Mouse (Mus musculus) CH12.LX (cell line): ENCODE measurements around the gene Pnliprp1. TPM values are rescaled to one million over a fixed set of nuclear protein-coding genes. Genes with fewer than 3 reads are reported as not detected.

Experiments
- DNase-seq: peaks from one replicate; pipeline ENCODE4 v3.0.0-alpha.2; 2013; ENCODE audit errors: extremely low read depth
- H3K27ac ChIP-seq: 2 replicates; pipeline ENCODE4 v1.5.1; 2012; ENCODE audit warnings: low read depth, mild to moderate bottlenecking, control low read depth, moderate library complexity; ENCODE audit not compliant: insufficient read depth
- H3K27me3 ChIP-seq: replicated peaks from 2 replicates; pipeline ENCODE3; 2012; ENCODE audit warnings: inconsistent platforms
- H3K36me3 ChIP-seq, 2 experiments: replicated peaks in 1 of 2; 2 replicates each; pipeline versions ENCODE3 to v1.6.1; 2012; ENCODE audit warnings: inconsistent platforms in 1 of 2, low read length in 1 of 2, mild to moderate bottlenecking in 1 of 2, mixed read lengths in 1 of 2, moderate library complexity in 1 of 2; ENCODE audit not compliant: control insufficient read depth in 1 of 2, insufficient read depth in 1 of 2
- H3K4me1 ChIP-seq, 2 experiments: 2 replicates each; pipeline ENCODE4 v1.6.1; 2012; ENCODE audit warnings: inconsistent platforms in 1 of 2, moderate library complexity in 1 of 2; ENCODE audit not compliant: insufficient read depth in 2 of 2, control insufficient read depth in 1 of 2
- H3K4me2 ChIP-seq: 2 replicates; pipeline ENCODE4 v1.6.1; 2012; ENCODE audit warnings: low read depth, mild to moderate bottlenecking, control low read depth; ENCODE audit not compliant: poor library complexity, insufficient read depth, severe bottlenecking
- H3K4me3 ChIP-seq, 3 experiments: fragments of 150-350 bp in 1 of 3; sonication (generic) in 1 of 3; replicated peaks in 1 of 3; 2 replicates each; pipeline versions ENCODE3 to v1.5.1; 2011 to 2012; ENCODE audit warnings: low read depth in 2 of 3, low read length in 2 of 3, mild to moderate bottlenecking in 2 of 3, moderate library complexity in 2 of 3, control low read depth in 1 of 3, improper control_type of control experiment in 1 of 3, inconsistent platforms in 1 of 3, mixed read lengths in 1 of 3; ENCODE audit not compliant: poor library complexity in 1 of 3
- H3K79me2 ChIP-seq: replicated peaks from 2 replicates; pipeline ENCODE4 v1.6.1; 2012; ENCODE audit warnings: mild to moderate bottlenecking, moderate library complexity; ENCODE audit not compliant: control insufficient read depth, poor library complexity, insufficient read depth, severe bottlenecking; ENCODE audit errors: extremely low read depth
- H3K9ac ChIP-seq: 2 replicates; pipeline ENCODE4 v1.6.1; 2012; ENCODE audit warnings: low read depth, mild to moderate bottlenecking, control low read depth, moderate library complexity; ENCODE audit not compliant: insufficient read depth
- H3K9me3 ChIP-seq: replicated peaks from 2 replicates; pipeline ENCODE3; 2012; ENCODE audit warnings: low read length, inconsistent platforms, mixed read lengths
- CHD2 ChIP-seq: IDR thresholded peaks from 2 replicates; pipeline ENCODE4 v1.6.1; 2011; ENCODE audit warnings: low read length, improper control_type of control experiment
- CTCF ChIP-seq, 2 experiments: IDR thresholded peaks in 1 of 2; conservative IDR thresholded peaks in 1 of 2; 2 replicates each; pipeline ENCODE4 v1.5.1; 2011 to 2012; ENCODE audit warnings: low read depth in 2 of 2, low read length in 2 of 2, improper control_type of control experiment in 1 of 2, inconsistent platforms in 1 of 2, mild to moderate bottlenecking in 1 of 2, moderate library complexity in 1 of 2
- ELF1 ChIP-seq: IDR thresholded peaks from 2 replicates; pipeline ENCODE4 v1.6.1; 2014; ENCODE audit warnings: low read depth, mild to moderate bottlenecking, inconsistent platforms, low read length, improper control_type of control experiment
- EP300 ChIP-seq: IDR thresholded peaks from 2 replicates; pipeline ENCODE4 v1.6.1; 2011; ENCODE audit warnings: low read length, improper control_type of control experiment
- ETS1 ChIP-seq: conservative IDR thresholded peaks from 2 replicates; pipeline ENCODE4 v1.6.1; 2012; ENCODE audit warnings: low read depth, mild to moderate bottlenecking, inconsistent platforms, low read length, improper control_type of control experiment, moderate library complexity
- GABPA ChIP-seq: IDR thresholded peaks from 2 replicates; pipeline ENCODE4 v1.6.1; 2012; ENCODE audit warnings: low read depth, low read length, improper control_type of control experiment, inconsistent platforms; ENCODE audit not compliant: insufficient replicate concordance
- JUND ChIP-seq: conservative IDR thresholded peaks from 2 replicates; pipeline ENCODE4 v1.6.1; 2011; ENCODE audit warnings: low read depth, low read length, improper control_type of control experiment
- MAX ChIP-seq: IDR thresholded peaks from 2 replicates; pipeline ENCODE4 v1.6.1; 2011; ENCODE audit warnings: low read length, improper control_type of control experiment
- MAZ ChIP-seq: IDR thresholded peaks from 2 replicates; pipeline ENCODE4 v1.6.1; 2012; ENCODE audit warnings: low read depth, mild to moderate bottlenecking, inconsistent platforms, low read length, improper control_type of control experiment, moderate library complexity
- MEF2A ChIP-seq: IDR thresholded peaks from 2 replicates; pipeline ENCODE4 v1.6.1; 2014; ENCODE audit warnings: low read depth, mild to moderate bottlenecking, inconsistent platforms, low read length, improper control_type of control experiment, borderline replicate concordance
- MXI1 ChIP-seq: IDR thresholded peaks from 2 replicates; pipeline ENCODE4 v1.6.1; 2011; ENCODE audit warnings: mild to moderate bottlenecking, low read depth, low read length, improper control_type of control experiment
- NELFE ChIP-seq: IDR thresholded peaks from 2 replicates; pipeline ENCODE4 v1.6.1; 2011; ENCODE audit warnings: low read depth, low read length, improper control_type of control experiment
- NRF1 ChIP-seq: IDR thresholded peaks from 2 replicates; pipeline ENCODE4 v1.6.1; 2014; ENCODE audit warnings: low read depth, mild to moderate bottlenecking, inconsistent platforms, low read length, improper control_type of control experiment, moderate library complexity
- PAX5 ChIP-seq: IDR thresholded peaks from 2 replicates; pipeline ENCODE4 v1.6.1; 2012; ENCODE audit warnings: low read length, inconsistent platforms, mixed read lengths
- POLR2AphosphoS2 ChIP-seq: IDR thresholded peaks from 2 replicates; pipeline ENCODE4 v1.6.1; 2011; ENCODE audit warnings: low read depth, low read length, improper control_type of control experiment
- RAD21 ChIP-seq: IDR thresholded peaks from 2 replicates; pipeline ENCODE4 v1.6.1; 2011; ENCODE audit warnings: low read depth, mild to moderate bottlenecking, low read length, improper control_type of control experiment, moderate library complexity
- RCOR1 ChIP-seq: conservative IDR thresholded peaks from 2 replicates; pipeline ENCODE4 v1.6.1; 2012; ENCODE audit warnings: low read depth, mild to moderate bottlenecking, inconsistent platforms, low read length, improper control_type of control experiment
- SIN3A ChIP-seq: IDR thresholded peaks from 2 replicates; pipeline ENCODE4 v1.6.1; 2012; ENCODE audit warnings: low read length, improper control_type of control experiment, inconsistent platforms
- TCF12 ChIP-seq: IDR thresholded peaks from 2 replicates; pipeline ENCODE4 v1.6.1; 2014; ENCODE audit warnings: low read depth, mild to moderate bottlenecking, inconsistent platforms, low read length, improper control_type of control experiment
- USF2 ChIP-seq: conservative IDR thresholded peaks from 2 replicates; pipeline ENCODE4 v1.6.1; 2011; ENCODE audit warnings: low read depth, low read length, improper control_type of control experiment
- ZC3H11A ChIP-seq: IDR thresholded peaks from 2 replicates; pipeline ENCODE4 v1.6.1; 2012; ENCODE audit warnings: low read depth, mild to moderate bottlenecking, inconsistent platforms, low read length, improper control_type of control experiment
- ZKSCAN1 ChIP-seq: IDR thresholded peaks from 2 replicates; pipeline ENCODE4 v1.6.1; 2012; ENCODE audit warnings: low read depth, inconsistent platforms, low read length, improper control_type of control experiment, borderline replicate concordance
- ZNF384 ChIP-seq: IDR thresholded peaks from 2 replicates; pipeline ENCODE4 v1.6.1; 2012; ENCODE audit warnings: low read depth, low read length, improper control_type of control experiment, inconsistent platforms
- dilution Hi-C: fragments of 300-500 bp; cut with MboI; formaldehyde crosslinking; loops from 2 replicates; pipeline ENCODE4 v1.14.3; 2020; ENCODE audit warnings: low sequenced_read_pairs; ENCODE audit not compliant: extremely low pct_unique_long_range_greater_than_20kb, extremely low pct_ligation_motif_present
- in situ Hi-C: fragments of 300-500 bp; cut with MboI; formaldehyde crosslinking; loops from 3 replicates; pipeline ENCODE4 v1.14.3; 2019; ENCODE audit warnings: low sequenced_read_pairs, low pct_ligation_motif_present, low pct_unique_long_range_greater_than_20kb, mixed read lengths
- polyA plus RNA-seq: library from polyadenylated mRNA; unstranded; fragments of >175 nt; gene quantifications from 2 replicates; pipeline ENCODE4 v1.2.1, GENCODE M21; 2012; ENCODE audit warnings: low read depth; ENCODE audit not compliant: insufficient read length
- total RNA-seq, 2 experiments: library from RNA; depleted of rRNA; stranded (reverse); fragments of 300-350 nt in 1 of 2; fragments of >200 nt in 1 of 2; gene quantifications; 2 replicates each; pipeline ENCODE4 v1.2.3; 2012 to 2014

The Pnliprp1 gene
- not detected in 2 replicates for total RNA-seq (2012; rRNA removed)
- total RNA-seq (2014; rRNA removed), result not detected in 2 replicates
- not detected in 2 replicates for polyA plus RNA-seq

DNA sequence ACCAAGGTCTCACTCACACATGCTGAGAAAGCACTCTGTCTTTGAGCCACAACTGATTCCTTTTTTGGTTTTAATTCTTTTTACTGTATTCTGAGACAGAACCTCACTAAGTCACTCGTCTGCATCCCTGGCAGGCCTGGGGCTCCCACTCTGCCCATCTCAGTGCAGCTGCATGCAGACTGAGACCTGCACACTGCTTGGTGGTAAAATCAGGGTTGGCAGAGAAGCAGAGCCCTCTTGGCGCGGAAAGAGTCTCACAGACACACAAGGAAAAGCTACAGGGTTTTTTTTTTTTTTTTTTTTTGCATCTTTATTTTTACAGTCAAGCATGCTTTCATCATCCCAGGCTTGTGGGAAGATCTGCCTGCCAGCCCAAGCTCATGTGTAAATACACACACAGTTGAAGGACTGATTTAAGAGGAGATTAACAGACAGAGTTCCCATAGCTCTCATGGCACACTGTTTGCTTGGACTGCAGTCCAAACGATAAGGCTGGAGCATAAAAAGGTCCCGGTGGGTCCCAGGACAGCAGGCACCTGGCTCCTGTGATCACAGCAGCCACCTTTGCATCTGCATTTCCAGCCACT lies at the start of gene Pnliprp1:
TSS of gene Pnliprp1 (plus strand) at position 443 of the 587 bp plus-strand sequence.
- DNase-seq, result no peak
- Histone ChIP-seq H3K9ac (no peak within 1 kb of the TSS), H3K79me2 (no peaks in the 10 kb centered on the region), H3K27me3 (no peaks in the 10 kb centered on the region), H3K4me2 (no peak within 1 kb of the TSS), H3K36me3 (no peaks in the 10 kb centered on the region), H3K27ac (no peak within 1 kb of the TSS), H3K9me3 (no peaks in the 10 kb centered on the region), H3K4me1 (peaks cover 3 to 5% of the 10 kb centered on the region in 2 experiments; a peak in 2 of 4 replicates), H3K4me3 (no peak within 1 kb of the TSS)
- TF ChIP-seq JUND (no peak), NRF1 (no peak), NELFE (no peak), TCF12 (no peak), MAZ (no peak), POLR2AphosphoS2 (no peak), SIN3A (no peak), EP300 (no peak), ETS1 (no peak), ZC3H11A (no peak), ZKSCAN1 (no peak), ZNF384 (no peak), USF2 (no peak)
- in situ Hi-C loops (no loop called here), dilution Hi-C loops (no loop called here)

DNA sequence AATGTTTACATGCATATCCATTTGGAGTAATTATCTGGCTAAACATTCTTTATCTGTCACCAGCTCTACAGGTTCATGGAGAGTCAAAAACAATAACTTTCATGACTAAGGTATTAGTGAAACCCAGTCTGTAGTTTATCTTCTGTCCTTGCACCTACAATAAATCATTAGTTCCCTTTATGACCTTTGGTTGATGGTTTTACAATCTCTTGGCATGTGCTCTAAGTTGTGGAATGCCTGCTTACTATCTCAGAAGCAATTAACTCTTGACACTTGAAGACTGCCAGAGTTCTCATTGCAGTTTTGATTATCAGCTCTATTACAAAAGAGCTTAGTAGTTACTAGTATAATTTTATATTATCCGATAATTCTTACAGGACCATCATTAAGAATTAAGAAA lies 39.8 kb upstream of the Pnliprp1 start:
- H3K4me1 ChIP-seq, result peaks cover 0 to 7% of the 10 kb centered on the region in 2 experiments; a peak in 1 of 4 replicates
- no peaks in the 10 kb centered on the region for H3K27me3 ChIP-seq
- H3K9me3 ChIP-seq, result no peaks in the 10 kb centered on the region
- no peak overlapping the region for H3K4me2 ChIP-seq
- H3K9ac ChIP-seq, result no peak overlapping the region
- no peak overlapping the region for H3K4me3 ChIP-seq
- no peaks in the 10 kb centered on the region for H3K36me3 ChIP-seq
- no peak overlapping the region for H3K27ac ChIP-seq
- in situ Hi-C loops, result no loop called here
- H3K79me2 ChIP-seq, result no peaks in the 10 kb centered on the region
- dilution Hi-C loops, result no loop called here
- DNase-seq, result no peak
- TF ChIP-seq ZC3H11A, result no peak
- no peak for TF ChIP-seq TCF12
- TF ChIP-seq SIN3A, result no peak
- TF ChIP-seq MAX, result no peak
- no peak for TF ChIP-seq USF2
- no peak for TF ChIP-seq RCOR1
- no peak for TF ChIP-seq MEF2A
- TF ChIP-seq RAD21, result no peak
- TF ChIP-seq GABPA, result no peak
- TF ChIP-seq ELF1, result no peak
- no peak for TF ChIP-seq CTCF (conservative IDR thresholded peaks at IDR 0.05 in 1 of 2, IDR thresholded peaks at IDR 0.05 in 1 of 2; ENCODE audit: low read depth in 2 of 2, low read length in 2 of 2)
- TF ChIP-seq PAX5, result no peak
- no peak for TF ChIP-seq MXI1
- no peak for TF ChIP-seq CHD2
- TF ChIP-seq MAZ, result no peak
